Mouse (Mus musculus) heart, adult 18-20 months (tissue): ENCODE measurements around the gene Arhgap21. TPM values are rescaled to one million over a fixed set of nuclear protein-coding genes. Genes with fewer than 3 reads are reported as not detected.
A peak's percentile ranks its signal among the peaks of the same experiment; 100 is the strongest.
"Not testable (repeated sequence)": the region's sequence is repeated elsewhere in the genome, so short reads cannot be mapped to it uniquely, and the experiment has no call there.

Experiments
- DNase-seq, 2 experiments: peaks; one replicate each; pipeline ENCODE4 v3.0.0; 2021 to 2022; ENCODE audit warnings: mixed read lengths in 1 of 2
- total RNA-seq, 2 experiments: library from RNA; stranded (reverse); gene quantifications; 2 replicates each; pipeline ENCODE4 v1.2.3; 2021

Arhgap21 gene
- total RNA-seq, 2 experiments from 2014 or later = 61.8 to 72.0 TPM

- DNase-seq = no peak
These were observed 27.6 kb downstream of the Arhgap21 start for GRCm38 (mm10) chr2:20941105-20941504.

GRCm38 (mm10) chr2:20939367-20939766, 29.3 kb downstream of the Arhgap21 start:
- DNase-seq = peak; percentile 64 to 78

- DNase-seq = no peak
These were observed 32.0 kb downstream of the Arhgap21 start for GRCm38 (mm10) chr2:20936609-20937221.

- DNase-seq = no peak
These were observed 34.3 kb downstream of the Arhgap21 start for GRCm38 (mm10) chr2:20934406-20934805.

- DNase-seq = no peak
These were observed 35.9 kb downstream of the Arhgap21 start for GRCm38 (mm10) chr2:20932748-20933313.

GRCm38 (mm10) chr2:20931761-20932160, 36.9 kb downstream of the Arhgap21 start:
- not testable (repeated sequence) for DNase-seq

- DNase-seq = no peak
These were observed 40.2 kb downstream of the Arhgap21 start for GRCm38 (mm10) chr2:20928454-20928853.

GRCm38 (mm10) chr2:20924938-20925337, 43.7 kb downstream of the Arhgap21 start:
- DNase-seq = no peak

- no peak for DNase-seq
These were observed 46.3 kb downstream of the Arhgap21 start for GRCm38 (mm10) chr2:20922366-20922765.

- DNase-seq = no peak
These were observed 47.1 kb downstream of the Arhgap21 start for GRCm38 (mm10) chr2:20921558-20921957.

GRCm38 (mm10) chr2:20921021-20921420, 47.7 kb downstream of the Arhgap21 start:
- DNase-seq = no peak

GRCm38 (mm10) chr2:20914531-20915320, 54.0 kb downstream of the Arhgap21 start:
- no peak for DNase-seq

GRCm38 (mm10) chr2:20913019-20913415, 55.7 kb downstream of the Arhgap21 start:
- no peak for DNase-seq

GRCm38 (mm10) chr2:20912348-20913018, 56.2 kb downstream of the Arhgap21 start:
- DNase-seq = peak in 1 of 2 experiments; percentile 40

GRCm38 (mm10) chr2:20910446-20910845, 58.2 kb downstream of the Arhgap21 start:
- no peak for DNase-seq

- peak; percentile 56 to 73 for DNase-seq
These were observed 59.3 kb downstream of the Arhgap21 start for GRCm38 (mm10) chr2:20909404-20909803.

- peak in 1 of 2 experiments; percentile 31 for DNase-seq
These were observed 61.4 kb downstream of the Arhgap21 start for GRCm38 (mm10) chr2:20907291-20907690.

GRCm38 (mm10) chr2:20905411-20905810, 63.3 kb downstream of the Arhgap21 start:
- DNase-seq = no peak

GRCm38 (mm10) chr2:20902981-20903645, 65.6 kb downstream of the Arhgap21 start:
- DNase-seq = peak in 1 of 2 experiments; percentile 22

- DNase-seq = no peak
These were observed 66.8 kb downstream of the Arhgap21 start for GRCm38 (mm10) chr2:20901916-20902315.

GRCm38 (mm10) chr2:20899301-20899700, 69.4 kb downstream of the Arhgap21 start:
- DNase-seq = peak in 1 of 2 experiments; percentile 38

- peak; percentile 88 to 90 for DNase-seq
These were observed 70.0 kb downstream of the Arhgap21 start for GRCm38 (mm10) chr2:20898684-20899083.
